Mouse (Mus musculus): ENCODE measurements around the gene Eid3. TPM values are rescaled to one million over a fixed set of nuclear protein-coding genes. Genes with fewer than 3 reads are reported as not detected.
A peak's percentile ranks its signal among the peaks of the same experiment; 100 is the strongest.

Eid3 gene
- total and polyA plus RNA-seq, 3 experiments: 1.4 to 3.5 (median 1.5) TPM

DNA sequence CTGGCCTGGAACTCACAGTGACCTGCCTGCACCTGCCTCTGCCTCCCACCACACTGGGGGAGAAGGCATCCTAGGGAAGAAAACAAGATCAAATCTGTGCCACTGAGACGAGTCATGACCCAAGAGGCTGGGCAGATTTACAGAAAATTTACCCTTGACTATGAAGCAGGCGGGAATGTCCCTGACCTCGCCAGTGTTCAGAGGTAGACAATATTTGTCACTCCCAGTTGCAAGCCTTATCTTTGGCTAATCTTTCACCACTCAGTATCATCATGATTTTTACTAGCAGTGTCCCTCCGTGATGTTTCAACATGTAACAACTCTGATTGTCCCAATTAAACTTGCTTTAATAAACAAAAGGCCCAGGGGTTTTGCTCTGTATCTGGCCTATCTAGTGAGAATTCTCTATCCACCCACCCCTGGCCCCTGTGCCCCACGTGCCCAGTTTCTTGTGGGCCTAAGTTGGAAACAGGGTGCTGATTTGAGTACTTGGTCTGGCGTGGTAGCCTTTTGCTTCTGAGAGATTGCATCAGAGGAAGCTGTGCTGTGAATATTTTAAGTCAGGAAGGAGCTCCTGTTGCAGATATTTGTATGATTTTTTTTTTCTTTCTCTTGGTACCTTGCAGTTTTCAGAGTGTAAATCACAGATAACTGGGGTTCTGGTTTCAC, 2.1 kb downstream of the Eid3 start (continued):
- TF ChIP-seq ELF1 (IDR thresholded peaks at IDR 0.05; ENCODE audit: low read depth, low read length) (0 out of 2 replicates have a peak, but pooled peaks have one; percentile 18), CHD1 (IDR thresholded peaks at IDR 0.05; ENCODE audit: low read depth, low read length) (no peak), MAFK (IDR thresholded peaks at IDR 0.05; ENCODE audit: insufficient replicate concordance, low read length) (no peak), RCOR1 (conservative IDR thresholded peaks at IDR 0.05; ENCODE audit: low read depth, low read length) (peak; percentile 50; the same call in 1 of the 2 replicates), TBP (conservative IDR thresholded peaks at IDR 0.05; ENCODE audit: low read depth, low read length) (no peak), SMC3 (IDR thresholded peaks at IDR 0.05; ENCODE audit: low read depth, low read length) (no peak), ZNF384 (IDR thresholded peaks at IDR 0.05; ENCODE audit: low read depth, low read length) (peak; percentile 74), JUN (IDR thresholded peaks at IDR 0.05; ENCODE audit: insufficient read depth, low read depth, low read length) (no peak)

DNA sequence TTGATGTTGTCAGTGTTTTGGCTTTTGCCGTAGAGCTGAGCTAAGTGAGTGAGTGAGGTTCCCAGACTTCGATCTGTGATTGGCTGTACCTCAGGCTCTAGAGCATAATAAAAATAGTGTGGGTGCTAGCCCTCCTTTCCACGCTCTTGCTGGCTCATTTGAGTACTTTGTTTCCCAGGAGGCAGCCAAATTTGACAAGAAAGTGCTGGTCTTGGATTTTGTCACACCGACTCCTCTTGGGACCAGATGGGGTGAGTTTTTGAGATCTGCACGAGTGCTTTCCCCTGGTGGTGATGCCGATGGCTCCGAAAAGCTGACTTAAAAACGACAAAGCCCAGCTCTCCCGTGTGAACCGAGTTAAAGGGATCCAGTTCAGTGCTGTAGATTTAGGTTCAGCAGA, 9.0 kb downstream of the Eid3 start:
- dilution Hi-C loops (cut with MboI; ENCODE audit: extremely low pct_ligation_motif_present, extremely low pct_unique_long_range_greater_than_20kb, low sequenced_read_pairs): no loop called here

DNA sequence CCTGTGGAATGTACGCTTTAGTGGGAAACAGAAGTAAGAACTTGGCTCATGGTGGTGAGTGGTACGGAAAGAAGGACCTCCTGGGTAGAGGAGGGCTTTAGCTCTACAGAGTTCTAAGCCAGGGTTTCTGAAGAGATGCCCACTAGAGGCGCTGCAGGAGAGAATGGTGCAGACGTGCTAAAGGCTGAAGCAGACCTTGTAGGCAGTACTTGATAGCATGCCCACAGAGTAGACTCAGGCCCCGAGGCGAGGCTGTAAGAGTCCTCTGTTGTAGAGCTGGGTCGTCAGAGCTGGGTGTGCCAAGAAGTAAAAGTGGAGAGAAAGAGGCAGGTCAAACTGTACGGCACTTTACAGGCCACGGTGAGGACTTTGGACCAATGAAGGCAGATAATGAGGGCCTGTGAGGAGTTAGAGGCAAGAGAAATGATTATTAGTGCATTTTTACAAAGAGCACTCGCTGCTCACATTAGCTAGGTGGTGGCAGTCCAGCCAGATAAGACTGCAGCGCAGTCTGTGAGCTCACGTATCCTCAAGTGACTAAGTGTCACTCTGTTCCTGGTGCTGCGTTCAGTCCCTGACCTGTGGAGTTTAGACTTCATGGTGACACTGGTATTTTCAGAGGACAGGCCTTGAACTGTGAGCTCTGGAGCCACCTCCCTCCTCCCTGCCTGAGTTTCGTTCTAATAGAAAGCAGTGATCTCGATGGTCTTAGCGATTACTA, 9.8 kb downstream of the Eid3 start:
- Histone ChIP-seq H3K4me2 (ENCODE audit: insufficient read depth, low read depth, poor library complexity, severe bottlenecking) (no peak overlapping the region), H3K27me3 (replicated peaks) (no peaks in the 10 kb centered on the region), H3K4me1 (ENCODE audit: control insufficient read depth in 1 of 2, insufficient read depth in 2 of 2) (peaks cover 6 to 35% of the 10 kb centered on the region in 2 experiments; a peak in 3 of 4 replicates), H3K79me2 (replicated peaks; ENCODE audit: control insufficient read depth, extremely low read depth, insufficient read depth, poor library complexity, severe bottlenecking) (peaks cover 27% of the 10 kb centered on the region), H3K36me3 (replicated peaks in 1 of 2; ENCODE audit: control insufficient read depth in 1 of 2, insufficient read depth in 1 of 2, low read length in 1 of 2) (peaks cover 74 to 99% of the 10 kb centered on the region in 2 experiments), H3K9me3 (replicated peaks; ENCODE audit: low read length) (no peaks in the 10 kb centered on the region), H3K27ac (ENCODE audit: insufficient read depth, low read depth) (peak overlapping the region; percentile 14; the same call in 1 of the 2 replicates), H3K4me3 (replicated peaks in 1 of 3; ENCODE audit: low read depth in 2 of 3, low read length in 2 of 3, poor library complexity in 1 of 3) (no peak overlapping the region), H3K9ac (ENCODE audit: insufficient read depth, low read depth) (no peak overlapping the region)
- TF ChIP-seq CTCF (conservative IDR thresholded peaks at IDR 0.05 in 1 of 2, IDR thresholded peaks at IDR 0.05 in 1 of 2; ENCODE audit: low read depth in 2 of 2, low read length in 2 of 2): peak; percentile 20 to 50; a peak in 2 of 4 replicates
- peak; percentile 22 for TF ChIP-seq SMC3 (IDR thresholded peaks at IDR 0.05; ENCODE audit: low read depth, low read length)
- no peak for TF ChIP-seq POLR2AphosphoS2 (IDR thresholded peaks at IDR 0.05; ENCODE audit: low read depth, low read length)
- TF ChIP-seq JUND (conservative IDR thresholded peaks at IDR 0.05; ENCODE audit: low read depth, low read length): no peak
- peak; percentile 13 for TF ChIP-seq RAD21 (IDR thresholded peaks at IDR 0.05; ENCODE audit: low read depth, low read length)
- TF ChIP-seq CHD2 (IDR thresholded peaks at IDR 0.05; ENCODE audit: low read length): no peak
- no peak for TF ChIP-seq E2F4 (IDR thresholded peaks at IDR 0.05; ENCODE audit: insufficient replicate concordance, low read depth, low read length)
- no peak for TF ChIP-seq JUN (IDR thresholded peaks at IDR 0.05; ENCODE audit: insufficient read depth, low read depth, low read length)
- TF ChIP-seq NELFE (IDR thresholded peaks at IDR 0.05; ENCODE audit: low read depth, low read length): no peak
- TF ChIP-seq ETS1 (conservative IDR thresholded peaks at IDR 0.05; ENCODE audit: low read depth, low read length): no peak
- no peak for TF ChIP-seq MYC (IDR thresholded peaks at IDR 0.05; ENCODE audit: low read depth, low read length)
- in situ Hi-C loops (cut with MboI; ENCODE audit: low pct_ligation_motif_present, low pct_unique_long_range_greater_than_20kb, low sequenced_read_pairs): no loop called here
- no peak for DNase-seq (ENCODE audit: extremely low read depth)
- dilution Hi-C loops (cut with MboI; ENCODE audit: extremely low pct_ligation_motif_present, extremely low pct_unique_long_range_greater_than_20kb, low sequenced_read_pairs): no loop called here

More for the DNA sequence above, 9.0 kb downstream of the Eid3 start:
- peaks cover 76 to 99% of the 10 kb centered on the region in 2 experiments for H3K36me3 ChIP-seq (replicated peaks in 1 of 2; ENCODE audit: control insufficient read depth in 1 of 2, insufficient read depth in 1 of 2, low read length in 1 of 2)
- no peak for DNase-seq (ENCODE audit: extremely low read depth)
- H3K9ac ChIP-seq (ENCODE audit: insufficient read depth, low read depth): no peak overlapping the region
- H3K27me3 ChIP-seq (replicated peaks): no peaks in the 10 kb centered on the region
- peaks cover 8 to 42% of the 10 kb centered on the region in 2 experiments; a peak in 3 of 4 replicates for H3K4me1 ChIP-seq (ENCODE audit: control insufficient read depth in 1 of 2, insufficient read depth in 2 of 2)
- peaks cover 35% of the 10 kb centered on the region for H3K79me2 ChIP-seq (replicated peaks; ENCODE audit: control insufficient read depth, extremely low read depth, insufficient read depth, poor library complexity, severe bottlenecking)
- in situ Hi-C loops (cut with MboI; ENCODE audit: low pct_ligation_motif_present, low pct_unique_long_range_greater_than_20kb, low sequenced_read_pairs): no loop called here
- no peak overlapping the region for H3K4me2 ChIP-seq (ENCODE audit: insufficient read depth, low read depth, poor library complexity, severe bottlenecking)
- TF ChIP-seq ZMIZ1 (IDR thresholded peaks at IDR 0.05; ENCODE audit: low read depth, low read length): no peak
- no peak for TF ChIP-seq ZKSCAN1 (IDR thresholded peaks at IDR 0.05; ENCODE audit: borderline replicate concordance, low read depth, low read length)
- peak; percentile 47 for TF ChIP-seq BHLHE40 (IDR thresholded peaks at IDR 0.05; ENCODE audit: low read depth, low read length)
- TF ChIP-seq NELFE (IDR thresholded peaks at IDR 0.05; ENCODE audit: low read depth, low read length): no peak
- no peak for TF ChIP-seq IRF4 (IDR thresholded peaks at IDR 0.05; ENCODE audit: low read depth, low read length)
- TF ChIP-seq TBP (conservative IDR thresholded peaks at IDR 0.05; ENCODE audit: low read depth, low read length): no peak
- no peak overlapping the region for H3K4me3 ChIP-seq (replicated peaks in 1 of 3; ENCODE audit: low read depth in 2 of 3, low read length in 2 of 3, poor library complexity in 1 of 3)
- no peak overlapping the region for H3K27ac ChIP-seq (ENCODE audit: insufficient read depth, low read depth)
- no peaks in the 10 kb centered on the region for H3K9me3 ChIP-seq (replicated peaks; ENCODE audit: low read length)
